Mouse (Mus musculus) cerebellum, postnatal 4 days (tissue): Measurements from ENCODE around the gene Fam240b.
"Not testable (repeated sequence)": the region's sequence is repeated elsewhere in the genome, so short reads cannot be mapped to it uniquely, and the experiment has no call there.

Experiments
- DNase-seq, 2 experiments: peaks; one replicate each; pipeline ENCODE4 v3.0.0; 2022; ENCODE audit warnings: low spot score in 2 of 2, mixed read lengths in 1 of 2

Fam240b gene

DNA sequence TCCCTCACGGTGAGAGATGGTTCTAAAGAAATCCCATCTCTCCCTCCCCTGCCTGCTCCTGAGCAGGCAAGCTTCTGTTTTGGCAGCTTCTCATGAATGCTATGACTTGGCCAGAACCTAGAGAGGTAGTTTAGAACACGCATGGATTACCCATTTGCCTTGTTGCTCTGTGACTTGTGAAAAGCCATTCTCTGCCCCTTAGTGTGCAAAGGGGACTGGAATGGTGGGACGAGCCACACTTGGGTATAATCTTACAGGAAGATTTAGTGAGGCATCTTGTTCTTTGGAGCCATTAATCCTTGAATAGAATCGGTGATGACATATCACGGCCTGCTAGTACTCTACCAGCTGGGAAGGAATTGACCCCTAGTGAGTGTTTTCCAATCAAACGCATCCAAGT, at the start of gene Fam240b:
Gene Fam240b (minus strand): TSS at position 101 of the 400 bp plus-strand sequence.
- no peak for DNase-seq

GRCm38 (mm10) chr13:64530139-64530538, 32.5 kb upstream of the Fam240b start:
- no peak for DNase-seq

- peak in 1 of 2 experiments; percentile 1 for DNase-seq
Measured at GRCm38 (mm10) chr13:64526515-64527285, 29.1 kb upstream of the Fam240b start.

GRCm38 (mm10) chr13:64514247-64514646, 16.7 kb upstream of the Fam240b start:
- no peak for DNase-seq

DNA sequence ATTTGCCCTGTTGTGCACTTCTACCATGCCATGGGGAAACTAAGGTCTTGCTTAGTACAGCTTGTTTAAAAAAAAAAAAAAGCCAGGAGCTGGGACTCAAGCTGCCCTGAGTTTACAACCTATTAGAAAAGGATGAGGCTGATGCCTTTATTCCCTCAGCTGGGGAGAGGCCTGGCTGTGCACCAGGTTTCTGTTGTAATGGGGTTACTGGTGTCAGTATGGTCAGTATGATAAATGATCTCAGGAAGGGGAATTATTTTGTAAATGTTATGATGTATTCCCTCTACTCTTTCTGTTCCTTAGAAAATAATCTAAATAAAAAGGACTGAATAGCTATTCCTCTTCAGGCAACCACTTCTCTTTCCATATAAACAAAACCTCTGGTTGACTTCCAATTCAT, 14.0 kb upstream of the Fam240b start:
- DNase-seq: no peak

- no peak for DNase-seq
Measured at GRCm38 (mm10) chr13:64507361-64507760, 9.8 kb upstream of the Fam240b start.

DNA sequence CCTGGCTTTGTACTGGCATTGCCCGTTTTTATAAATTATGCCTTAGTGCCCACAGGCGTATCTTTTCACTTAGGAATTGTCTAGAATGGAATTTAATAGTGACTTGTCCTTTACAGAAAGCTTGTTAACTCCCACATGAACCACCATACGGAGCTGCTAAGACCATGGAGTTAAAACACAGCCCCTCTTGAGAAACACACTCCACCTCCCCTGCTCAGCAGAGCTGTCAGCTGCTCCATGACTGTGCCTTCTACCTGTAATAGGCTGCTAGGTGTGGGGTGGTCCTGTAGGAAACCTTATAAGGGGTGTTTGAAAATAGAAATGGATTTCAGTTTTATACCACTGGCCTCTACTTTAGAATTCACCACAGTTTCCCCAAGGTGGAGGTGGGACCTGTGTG, 5.2 kb upstream of the Fam240b start:
- no peak for DNase-seq

DNA sequence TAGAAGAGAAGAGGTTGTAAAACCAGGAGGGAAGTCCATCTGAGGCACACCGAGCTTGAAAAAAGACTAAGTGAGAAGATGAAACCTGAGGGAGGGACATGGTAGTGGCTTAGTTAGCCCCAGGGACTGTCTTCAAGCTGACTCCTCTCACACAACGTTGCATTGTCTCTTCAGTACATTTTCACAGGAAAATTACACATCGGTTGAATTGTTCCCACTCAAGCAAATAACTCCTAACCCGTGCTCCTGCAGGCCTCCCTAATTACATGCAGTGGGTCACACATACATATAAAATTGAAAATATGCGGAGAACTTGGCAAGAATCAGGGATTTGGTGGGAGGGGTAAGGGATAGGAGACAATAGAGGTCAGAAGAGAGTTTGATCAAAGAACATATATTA, 4.0 kb downstream of the Fam240b start:
- DNase-seq: no peak

- no peak for DNase-seq
Measured at GRCm38 (mm10) chr13:64489886-64490285, 7.7 kb downstream of the Fam240b start.

- DNase-seq: no peak
Measured at GRCm38 (mm10) chr13:64479960-64480359, 17.6 kb downstream of the Fam240b start.

- DNase-seq: no peak
Measured at GRCm38 (mm10) chr13:64477968-64478367, 19.6 kb downstream of the Fam240b start.

DNA sequence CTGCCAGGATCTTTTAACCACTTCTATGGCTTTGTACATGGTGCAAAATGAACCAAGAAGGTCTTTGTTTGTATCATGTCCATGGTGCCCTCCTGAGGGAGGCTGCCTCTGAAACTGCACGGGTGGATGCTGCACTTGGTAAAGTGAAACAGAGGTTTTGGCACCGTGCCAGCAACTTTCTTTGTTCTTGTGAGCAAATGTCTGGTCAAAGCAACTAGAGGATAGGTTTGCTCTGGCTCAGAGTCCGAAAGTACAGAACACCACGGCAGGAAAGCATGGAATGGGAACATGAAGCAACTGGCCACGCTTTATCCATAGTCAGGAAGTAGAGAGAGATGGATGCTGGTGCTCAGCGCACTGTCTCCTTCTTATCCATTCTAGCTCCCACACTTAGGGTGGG, 29.7 kb downstream of the Fam240b start:
- DNase-seq: no peak

DNA sequence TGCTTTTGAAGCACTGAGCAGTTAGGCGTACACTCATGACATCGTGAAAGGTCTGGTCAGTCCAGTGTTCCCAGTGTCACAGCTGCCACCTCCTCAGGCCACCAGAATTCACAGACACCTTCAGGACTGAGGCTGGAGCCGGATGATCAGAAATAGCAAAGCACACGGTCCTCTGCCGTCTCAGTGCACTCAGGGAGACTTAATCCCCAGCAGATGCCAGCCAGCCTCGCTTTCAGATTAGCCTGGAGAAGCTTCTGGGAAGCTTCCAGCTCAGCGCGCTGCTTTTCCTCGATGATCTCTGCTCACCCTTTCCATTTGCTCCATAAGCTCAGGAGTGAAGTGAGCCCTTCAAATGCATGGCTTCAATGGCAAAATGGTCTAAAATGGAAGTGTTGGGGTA, 32.4 kb downstream of the Fam240b start:
- peak in 1 of 2 experiments; percentile 52 for DNase-seq

GRCm38 (mm10) chr13:64462581-64462980, 35.0 kb downstream of the Fam240b start:
- DNase-seq: no peak

DNA sequence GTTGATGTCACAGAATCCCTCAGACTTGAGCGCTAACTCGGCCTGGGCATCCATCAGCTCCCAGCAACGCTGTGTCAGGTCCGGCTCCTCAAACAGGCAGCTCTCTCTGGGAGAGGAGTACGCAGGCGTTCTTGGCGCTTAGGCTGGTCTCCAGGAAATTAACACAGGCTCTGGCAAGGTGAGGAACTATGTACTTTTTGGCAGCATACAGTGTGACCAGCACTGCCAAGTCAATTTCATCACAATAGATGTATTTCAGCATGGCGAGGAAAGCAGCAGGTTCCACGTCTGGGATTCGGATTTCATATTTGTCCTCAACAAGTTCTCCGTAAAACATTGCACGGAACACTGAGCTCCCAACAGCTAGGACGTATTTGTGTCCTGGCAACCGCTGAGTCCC, 39.4 kb downstream of the Fam240b start:
- no peak for DNase-seq

DNA sequence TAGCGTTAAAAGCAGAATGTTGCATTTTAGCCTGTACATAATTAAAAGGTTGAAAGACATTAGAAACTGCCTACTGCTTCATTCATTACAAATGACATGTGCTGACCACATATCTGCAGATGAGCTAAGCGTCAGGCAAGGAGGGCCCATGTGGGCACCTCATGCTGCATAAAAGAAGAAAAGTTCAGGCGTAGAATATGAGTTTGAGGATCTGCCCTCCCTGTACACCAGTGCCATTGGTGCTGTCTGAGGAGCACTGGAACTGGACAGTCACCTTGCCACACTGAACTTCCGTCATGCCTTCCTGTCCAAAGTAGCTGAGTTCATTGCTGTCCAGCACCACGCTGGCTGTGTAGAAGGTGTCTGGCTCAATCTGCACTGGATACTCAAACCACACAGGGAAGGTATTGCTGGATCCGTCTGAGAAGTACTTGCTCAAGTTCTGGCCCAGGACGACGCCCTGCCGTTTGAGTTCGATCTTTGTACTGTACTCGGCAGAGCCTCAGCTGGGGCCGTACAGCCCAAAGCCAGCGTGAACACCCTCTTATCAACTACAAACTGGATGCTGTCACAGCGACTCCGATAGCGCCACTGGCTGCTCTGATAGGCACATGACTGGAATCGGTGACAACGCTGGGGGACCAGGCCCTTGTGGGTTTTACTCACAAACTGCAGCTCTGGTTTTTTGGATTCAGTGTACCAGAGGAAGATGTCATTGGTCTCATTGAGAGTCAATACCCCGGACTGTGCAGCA, 40.2 kb downstream of the Fam240b start:
- DNase-seq: not testable (repeated sequence)

DNA sequence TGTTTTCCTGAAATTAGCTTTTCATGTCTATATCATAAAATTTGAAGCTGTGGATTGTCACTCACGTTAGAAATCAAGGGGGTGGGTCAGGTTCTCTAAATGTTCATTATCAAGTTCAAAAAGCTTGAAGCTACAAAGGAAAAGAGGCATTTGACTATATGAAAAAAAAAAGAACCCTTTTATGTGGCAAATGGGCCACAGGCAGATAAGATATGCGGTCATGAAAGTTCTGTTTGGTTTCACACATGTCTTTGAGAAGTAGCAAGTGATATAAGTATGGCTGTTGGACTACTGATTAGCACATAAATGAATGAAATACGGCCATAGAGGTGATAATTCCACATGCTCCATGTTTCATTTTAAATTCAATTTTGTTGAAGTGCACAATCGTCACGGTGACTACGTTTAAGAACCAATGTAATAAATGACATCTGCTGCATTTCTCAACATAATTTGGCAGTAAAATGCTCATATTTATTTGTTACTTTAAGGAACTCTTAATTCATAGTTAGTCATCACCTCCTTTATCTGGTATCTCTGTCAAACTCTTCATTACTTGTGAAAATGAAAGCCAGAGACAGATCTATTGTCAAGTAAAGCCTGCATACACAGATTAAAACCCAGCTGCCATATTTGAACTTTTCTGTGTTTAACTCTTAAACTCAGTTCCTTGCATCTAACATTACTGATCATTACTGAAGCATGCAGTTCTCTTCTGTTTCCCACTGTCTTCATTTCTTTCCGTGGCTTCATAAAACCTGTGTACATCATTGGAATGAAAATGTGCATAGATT, 47.4 kb downstream of the Fam240b start:
- no peak for DNase-seq

- no peak for DNase-seq
Measured at GRCm38 (mm10) chr13:64448729-64449128, 48.9 kb downstream of the Fam240b start.

GRCm38 (mm10) chr13:64447947-64448346, 49.6 kb downstream of the Fam240b start:
- DNase-seq: no peak

- DNase-seq: no peak
Measured at GRCm38 (mm10) chr13:64445254-64445920, 52.2 kb downstream of the Fam240b start.

- DNase-seq: peak in 1 of 2 experiments; percentile 63
Measured at GRCm38 (mm10) chr13:64443263-64443894, 54.2 kb downstream of the Fam240b start.
